Mouse (Mus musculus): Measurements from ENCODE around the gene Hist1h4a. TPM values are rescaled to one million over a fixed set of nuclear protein-coding genes. Genes with fewer than 3 reads are reported as not detected.

The Hist1h4a gene
- total and polyA plus RNA-seq, 3 experiments = 9.8 to 3,025 TPM; not detected in 1

GRCm38 (mm10) chr13:23759251-23759771, 1.7 kb downstream of the Hist1h4a start:
- peak overlapping the region; percentile 97 for H3K27ac ChIP-seq (ENCODE audit: control insufficient read depth, low read depth, low read length)
- H3K4me3 ChIP-seq (ENCODE audit: control insufficient read depth in 1 of 2, insufficient read depth in 1 of 2, low read depth in 2 of 2, low read length in 2 of 2) = no peak overlapping the region
- peaks cover 0 to 44% of the 10 kb centered on the region in 2 experiments; a peak in 2 of 4 replicates for H3K36me3 ChIP-seq (ENCODE audit: control insufficient read depth in 1 of 2, insufficient read depth in 2 of 2, low read length in 2 of 2)
- DNase-seq (ENCODE audit: low read depth, low spot score) = peak; percentile 52
- peak overlapping the region; percentile 81 for H3K9ac ChIP-seq (ENCODE audit: control insufficient read depth, low read depth, low read length, poor library complexity, severe bottlenecking)
- H3K79me2 ChIP-seq (ENCODE audit: control insufficient read depth, insufficient read depth, low read length, poor library complexity) = no peaks in the 10 kb centered on the region; the same call in 1 of the 2 replicates
- no peaks in the 10 kb centered on the region for H3K9me3 ChIP-seq (replicated peaks; ENCODE audit: insufficient read depth, low read length)
- TF ChIP-seq RCOR1 (IDR thresholded peaks at IDR 0.05; ENCODE audit: low read depth, low read length) (no peak), GABPA (IDR thresholded peaks at IDR 0.05; ENCODE audit: low read depth, low read length) (no peak), MEF2A (IDR thresholded peaks at IDR 0.05; ENCODE audit: extremely low read depth, insufficient replicate concordance, low read depth, low read length, poor library complexity, severe bottlenecking) (no peak), TCF12 (IDR thresholded peaks at IDR 0.05; ENCODE audit: low read depth, low read length) (no peak), UBTF (IDR thresholded peaks at IDR 0.05; ENCODE audit: borderline replicate concordance, insufficient read depth, low read depth, low read length) (no peak), E2F4 (IDR thresholded peaks at IDR 0.05; ENCODE audit: borderline replicate concordance, low read depth, low read length) (no peak), MYB (IDR thresholded peaks at IDR 0.05; ENCODE audit: low read depth, low read length) (no peak), JUND (IDR thresholded peaks at IDR 0.05; ENCODE audit: low read depth, low read length) (no peak), CHD1 (IDR thresholded peaks at IDR 0.05; ENCODE audit: low read depth, low read length) (no peak), RAD21 (IDR thresholded peaks at IDR 0.05; ENCODE audit: low read depth, low read length) (no peak), MAZ (IDR thresholded peaks at IDR 0.05; ENCODE audit: low read depth, low read length) (no peak), HCFC1 (IDR thresholded peaks at IDR 0.05; ENCODE audit: low read depth, low read length) (no peak), ZNF384 (IDR thresholded peaks at IDR 0.05; ENCODE audit: low read depth, low read length) (no peak), ZC3H11A (IDR thresholded peaks at IDR 0.05; ENCODE audit: low read depth, low read length) (no peak)
- H3K27me3 ChIP-seq (ENCODE audit: control insufficient read depth in 1 of 2, insufficient read depth in 2 of 2, low read length in 2 of 2) = no peaks in the 10 kb centered on the region
- H3K4me1 ChIP-seq (ENCODE audit: control insufficient read depth in 1 of 2, insufficient read depth in 2 of 2, low read length in 2 of 2) = peaks cover 0 to 13% of the 10 kb centered on the region in 2 experiments; a peak in 2 of 4 replicates

DNA sequence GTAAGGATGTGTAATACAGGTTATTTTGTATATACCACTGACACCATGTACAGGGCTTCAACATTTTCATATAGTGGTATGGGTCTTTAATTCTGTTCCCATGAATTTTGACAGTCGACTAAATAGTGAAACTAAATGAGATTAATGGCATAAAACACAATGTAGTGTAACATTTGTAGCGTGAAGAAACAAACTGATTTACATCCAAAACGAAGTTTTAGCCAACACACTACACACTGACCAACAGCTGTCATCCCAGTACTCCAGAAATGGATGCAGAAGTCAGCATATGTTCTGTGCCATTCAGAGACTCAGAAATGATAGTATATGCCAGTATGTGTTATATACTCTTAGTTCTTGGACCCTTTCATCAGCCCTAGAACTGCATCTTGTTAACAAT, 3.1 kb downstream of the Hist1h4a start:
- no peak for DNase-seq (ENCODE audit: low read depth, low spot score)
- H3K36me3 ChIP-seq (ENCODE audit: control insufficient read depth in 1 of 2, insufficient read depth in 2 of 2, low read length in 2 of 2) = peaks cover 0 to 50% of the 10 kb centered on the region in 2 experiments; a peak in 2 of 4 replicates
- no peaks in the 10 kb centered on the region for H3K79me2 ChIP-seq (ENCODE audit: control insufficient read depth, insufficient read depth, low read length, poor library complexity)
- no peak overlapping the region for H3K4me3 ChIP-seq (ENCODE audit: control insufficient read depth in 1 of 2, insufficient read depth in 1 of 2, low read depth in 2 of 2, low read length in 2 of 2)
- peak overlapping the region; percentile 70 for H3K27ac ChIP-seq (ENCODE audit: control insufficient read depth, low read depth, low read length)
- H3K27me3 ChIP-seq (ENCODE audit: control insufficient read depth in 1 of 2, insufficient read depth in 2 of 2, low read length in 2 of 2) = no peaks in the 10 kb centered on the region
- peak overlapping the region; percentile 67 for H3K9ac ChIP-seq (ENCODE audit: control insufficient read depth, low read depth, low read length, poor library complexity, severe bottlenecking)
- no peaks in the 10 kb centered on the region for H3K9me3 ChIP-seq (replicated peaks; ENCODE audit: insufficient read depth, low read length)
- peaks cover 0 to 11% of the 10 kb centered on the region in 2 experiments; a peak in 2 of 4 replicates for H3K4me1 ChIP-seq (ENCODE audit: control insufficient read depth in 1 of 2, insufficient read depth in 2 of 2, low read length in 2 of 2)
- TF ChIP-seq ZC3H11A (IDR thresholded peaks at IDR 0.05; ENCODE audit: low read depth, low read length) = no peak
- no peak for TF ChIP-seq GABPA (IDR thresholded peaks at IDR 0.05; ENCODE audit: low read depth, low read length)
- TF ChIP-seq ETS1 (IDR thresholded peaks at IDR 0.05; ENCODE audit: low read depth, low read length) = no peak
- no peak for TF ChIP-seq MYB (IDR thresholded peaks at IDR 0.05; ENCODE audit: low read depth, low read length)
- no peak for TF ChIP-seq USF2 (IDR thresholded peaks at IDR 0.05; ENCODE audit: borderline replicate concordance in 1 of 2, insufficient read depth in 1 of 2, low read depth in 1 of 2, low read length in 2 of 2)
- TF ChIP-seq POLR2AphosphoS5 (IDR thresholded peaks at IDR 0.05; ENCODE audit: borderline replicate concordance, low read depth, low read length) = no peak
- TF ChIP-seq TCF12 (IDR thresholded peaks at IDR 0.05; ENCODE audit: low read depth, low read length) = no peak
- TF ChIP-seq MAX (IDR thresholded peaks at IDR 0.05; ENCODE audit: low read length) = no peak
- no peak for TF ChIP-seq BHLHE40 (IDR thresholded peaks at IDR 0.05; ENCODE audit: borderline replicate concordance, low read depth, low read length)
- no peak for TF ChIP-seq TBP (IDR thresholded peaks at IDR 0.05; ENCODE audit: low read depth, low read length)
- TF ChIP-seq MEF2A (IDR thresholded peaks at IDR 0.05; ENCODE audit: extremely low read depth, insufficient replicate concordance, low read depth, low read length, poor library complexity, severe bottlenecking) = no peak
- TF ChIP-seq CHD1 (IDR thresholded peaks at IDR 0.05; ENCODE audit: low read depth, low read length) = no peak
- TF ChIP-seq ZMIZ1 (IDR thresholded peaks at IDR 0.05; ENCODE audit: low read depth, low read length) = no peak
- TF ChIP-seq MAFK (IDR thresholded peaks at IDR 0.05; ENCODE audit: borderline replicate concordance, low read depth, low read length) = no peak
- TF ChIP-seq RAD21 (IDR thresholded peaks at IDR 0.05; ENCODE audit: low read depth, low read length) = no peak
- no peak for TF ChIP-seq MYC (IDR thresholded peaks at IDR 0.05; ENCODE audit: low read depth, low read length)
- TF ChIP-seq CTCF (IDR thresholded peaks at IDR 0.05 in 2 of 3, conservative IDR thresholded peaks at IDR 0.05 in 1 of 3; ENCODE audit: control insufficient read depth in 1 of 3, insufficient read depth in 1 of 3, low read depth in 2 of 3, low read length in 3 of 3, poor library complexity in 1 of 3, severe bottlenecking in 1 of 3) = no peak

All from MEL (cell line).